Mouse (Mus musculus) stomach, embryonic 16.5 days (tissue): ENCODE results near the gene Susd2. TPM values are rescaled to one million over a fixed set of nuclear protein-coding genes. Genes with fewer than 3 reads are reported as not detected.

ENCODE experiments used
- ATAC-seq: fragments of 200-750 bp; cut with Nextera tagmentation; 2 replicates; pipeline ENCODE4 v1.8.0; 2017; ENCODE audit warnings: moderate number of reproducible peaks, moderate TSS enrichment; ENCODE audit not compliant: insufficient read depth, low FRiP score
- H3K27ac ChIP-seq: fragments of 300-500 bp; sonication (generic); 2 replicates; pipeline ENCODE4 v1.5.1; 2014; ENCODE audit warnings: low read length
- H3K27me3 ChIP-seq: fragments of 300-500 bp; sonication (generic); 2 replicates; pipeline ENCODE4 v1.6.1; 2014; ENCODE audit warnings: low read length, control low read depth, mixed read lengths; ENCODE audit not compliant: control insufficient read depth, insufficient read depth
- H3K36me3 ChIP-seq: fragments of 300-500 bp; sonication (generic); 2 replicates; pipeline ENCODE4 v1.6.1; 2014; ENCODE audit warnings: low read length; ENCODE audit not compliant: control insufficient read depth, insufficient read depth
- H3K4me1 ChIP-seq: fragments of 300-500 bp; sonication (generic); 2 replicates; pipeline ENCODE4 v1.6.1; 2014; ENCODE audit warnings: low read length, control low read depth, mixed read lengths; ENCODE audit not compliant: control insufficient read depth, insufficient read depth
- H3K4me2 ChIP-seq: fragments of 300-500 bp; sonication (generic); 2 replicates; pipeline ENCODE4 v1.6.1; 2014; ENCODE audit warnings: low read depth, low read length, mixed read lengths
- H3K4me3 ChIP-seq: fragments of 300-500 bp; sonication (generic); replicated peaks from 2 replicates; pipeline ENCODE4 v1.5.1; 2014; ENCODE audit warnings: mild to moderate bottlenecking, low read length
- H3K9ac ChIP-seq: fragments of 300-500 bp; sonication (generic); 2 replicates; pipeline ENCODE4 v1.6.1; 2014; ENCODE audit warnings: low read length
- H3K9me3 ChIP-seq: fragments of 300-500 bp; sonication (generic); replicated peaks from 2 replicates; pipeline ENCODE4 v1.6.1; 2016; ENCODE audit warnings: low read length, control low read depth; ENCODE audit not compliant: control insufficient read depth
- WGBS: fragments of 180-500 bp; shearing (Covaris S2); extraction: QIAGEN DNeasy Blood & Tissue Kit; methylation state at CpG from one replicate; pipeline ENCODE4 v1.1.7; 2014; 5-methylcytosine and 5-hydroxymethylcytosine counted together
- polyA plus RNA-seq: library from polyadenylated mRNA; unstranded; fragments of >200 nt; fragmentation: Nextera tagmentation; extraction: Ambion mirVana; gene quantifications from 2 replicates; pipeline ENCODE4 v1.2.1, GENCODE M21; 2015

The Susd2 gene
- polyA plus RNA-seq, 1 experiment from 2014 or later = 16.1 TPM

DNA sequence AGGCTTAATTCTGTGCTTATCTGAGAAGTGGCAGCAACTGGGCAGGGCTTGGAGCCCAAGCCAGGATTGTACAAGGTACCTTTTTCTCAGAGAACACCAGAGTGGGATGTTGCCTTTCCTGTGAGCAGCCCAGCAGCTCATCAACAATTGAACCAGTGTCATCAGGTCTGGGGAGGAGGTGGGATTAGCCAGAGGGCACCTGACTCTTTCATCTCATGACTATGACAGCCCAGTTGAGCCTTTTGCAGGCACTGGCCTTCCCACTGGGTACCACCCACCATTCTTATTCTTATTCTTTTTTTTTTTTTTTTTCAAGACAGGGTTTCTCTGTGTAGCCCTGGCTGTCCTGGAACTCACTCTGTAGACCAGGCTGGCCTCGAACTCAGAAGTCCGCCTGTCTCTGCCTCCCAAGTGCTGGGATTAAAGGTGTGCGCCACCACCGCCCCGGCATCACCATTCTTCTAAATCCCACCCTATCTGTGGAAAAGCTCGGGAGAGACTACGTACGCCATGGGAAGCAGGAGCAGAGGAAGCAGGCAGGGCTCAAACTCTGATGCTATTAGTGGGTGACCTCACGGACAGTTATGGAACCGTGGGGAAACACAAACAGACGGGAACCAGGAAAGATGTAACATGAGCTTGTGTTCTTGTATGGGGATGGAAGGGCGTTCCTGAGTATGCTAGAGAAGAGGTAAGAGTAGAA lies 7.6 kb downstream of the Susd2 start:
- no peaks in the 10 kb centered on the region for H3K36me3 ChIP-seq
- no peak for ATAC-seq
- H3K9ac ChIP-seq = no peak overlapping the region
- no peaks in the 10 kb centered on the region for H3K27me3 ChIP-seq
- WGBS = 84% methylated on average over 12 of the region's 12 CpGs
- H3K9me3 ChIP-seq = no peaks in the 10 kb centered on the region
- no peak overlapping the region for H3K4me2 ChIP-seq
- H3K4me3 ChIP-seq = no peak overlapping the region
- no peak overlapping the region for H3K27ac ChIP-seq
- H3K4me1 ChIP-seq = 0 out of 2 replicates have a peak, but pooled peaks cover 6% of the 10 kb centered on the region

DNA sequence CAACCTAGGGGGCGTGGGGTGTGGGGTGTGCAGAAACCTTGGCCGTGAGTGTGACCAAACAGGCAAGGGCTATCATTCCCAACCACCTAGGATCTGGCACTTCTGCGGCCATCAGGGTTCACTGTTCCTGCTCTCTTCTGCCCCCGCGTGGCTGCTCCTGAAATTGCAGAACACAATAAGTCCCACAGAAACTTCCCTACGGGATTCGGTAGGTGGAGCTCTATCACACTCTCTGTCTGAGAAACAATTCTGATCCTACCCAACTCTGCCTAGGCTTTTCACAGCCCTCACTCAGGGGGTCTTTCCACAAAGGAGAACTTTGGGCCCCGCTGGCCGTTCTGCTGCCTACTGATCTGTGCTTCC lies 8.1 kb downstream of the Susd2 start:
- Histone ChIP-seq H3K36me3 (no peaks in the 10 kb centered on the region), H3K9ac (no peak overlapping the region), H3K27ac (no peak overlapping the region), H3K27me3 (no peaks in the 10 kb centered on the region), H3K4me2 (no peak overlapping the region), H3K4me1 (0 out of 2 replicates have a peak, but pooled peaks cover 6% of the 10 kb centered on the region), H3K4me3 (no peak overlapping the region), H3K9me3 (no peaks in the 10 kb centered on the region)
- ATAC-seq = no peak
- 9% methylated on average over 9 of the region's 9 CpGs for WGBS

DNA sequence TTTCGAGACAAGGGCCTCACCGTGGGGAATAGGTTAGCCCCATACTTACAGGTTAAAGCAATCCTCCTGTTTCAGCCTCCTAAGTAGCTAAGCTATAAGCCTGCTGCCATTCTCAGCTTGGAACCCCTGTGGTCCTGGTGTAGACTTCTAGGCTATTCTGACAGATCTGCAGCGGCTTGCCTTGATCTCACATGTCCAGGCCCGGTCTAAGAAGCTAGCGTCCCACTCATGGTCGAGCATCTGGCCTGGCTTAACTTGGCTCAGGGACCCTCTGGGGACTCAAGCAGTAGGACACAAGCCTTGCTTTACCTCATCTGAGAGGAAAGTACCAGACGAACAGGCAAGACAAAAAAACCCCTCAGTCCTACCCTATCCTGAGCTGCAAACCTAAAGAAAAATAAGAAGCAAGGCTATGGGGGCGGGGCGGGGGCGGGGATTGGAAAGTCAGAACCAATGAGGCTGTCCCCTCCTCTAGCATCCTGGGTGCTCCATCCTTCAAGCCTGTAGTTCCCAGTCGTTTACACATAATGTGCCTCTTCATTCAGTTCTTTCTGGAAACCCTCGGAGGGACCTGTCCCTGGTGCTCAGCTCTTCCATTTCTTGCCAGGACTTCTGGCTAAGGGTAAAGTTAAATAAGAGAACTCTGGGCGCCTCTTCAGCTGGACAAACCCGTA lies 8.7 kb downstream of the Susd2 start:
- Histone ChIP-seq H3K4me2 (no peak overlapping the region), H3K4me3 (no peak overlapping the region), H3K4me1 (0 out of 2 replicates have a peak, but pooled peaks cover 6% of the 10 kb centered on the region), H3K9ac (no peak overlapping the region), H3K36me3 (no peaks in the 10 kb centered on the region), H3K9me3 (no peaks in the 10 kb centered on the region), H3K27ac (no peak overlapping the region), H3K27me3 (no peaks in the 10 kb centered on the region)
- 71% methylated on average over 14 of the region's 14 CpGs for WGBS
- ATAC-seq = no peak

DNA sequence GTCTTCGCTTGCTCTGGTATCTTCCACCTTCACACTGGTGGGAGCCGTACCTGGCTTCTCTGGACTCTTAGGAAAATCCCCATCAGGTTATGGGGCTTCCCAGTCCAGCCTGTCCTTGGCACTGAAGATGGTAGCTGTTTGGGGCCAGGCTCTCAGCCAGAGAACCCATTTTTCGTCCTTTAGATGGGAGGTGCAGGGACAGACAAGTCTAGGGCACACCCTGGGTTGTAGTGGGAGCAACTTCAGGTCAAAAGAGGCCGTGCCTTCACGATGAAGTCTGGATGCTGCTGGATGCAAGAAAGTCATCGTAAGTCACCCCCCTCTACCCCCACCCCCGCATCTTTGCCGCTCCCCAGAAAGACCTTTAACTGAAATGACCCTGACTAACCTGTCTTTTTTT lies 9.2 kb downstream of the Susd2 start:
- ATAC-seq = no peak
- H3K36me3 ChIP-seq = no peaks in the 10 kb centered on the region
- no peak overlapping the region for H3K27ac ChIP-seq
- WGBS = 94% methylated on average over 8 of the region's 8 CpGs
- H3K4me1 ChIP-seq = 0 out of 2 replicates have a peak, but pooled peaks cover 6% of the 10 kb centered on the region
- no peak overlapping the region for H3K9ac ChIP-seq
- H3K27me3 ChIP-seq = no peaks in the 10 kb centered on the region
- H3K4me3 ChIP-seq = no peak overlapping the region
- no peaks in the 10 kb centered on the region for H3K9me3 ChIP-seq
- no peak overlapping the region for H3K4me2 ChIP-seq

DNA sequence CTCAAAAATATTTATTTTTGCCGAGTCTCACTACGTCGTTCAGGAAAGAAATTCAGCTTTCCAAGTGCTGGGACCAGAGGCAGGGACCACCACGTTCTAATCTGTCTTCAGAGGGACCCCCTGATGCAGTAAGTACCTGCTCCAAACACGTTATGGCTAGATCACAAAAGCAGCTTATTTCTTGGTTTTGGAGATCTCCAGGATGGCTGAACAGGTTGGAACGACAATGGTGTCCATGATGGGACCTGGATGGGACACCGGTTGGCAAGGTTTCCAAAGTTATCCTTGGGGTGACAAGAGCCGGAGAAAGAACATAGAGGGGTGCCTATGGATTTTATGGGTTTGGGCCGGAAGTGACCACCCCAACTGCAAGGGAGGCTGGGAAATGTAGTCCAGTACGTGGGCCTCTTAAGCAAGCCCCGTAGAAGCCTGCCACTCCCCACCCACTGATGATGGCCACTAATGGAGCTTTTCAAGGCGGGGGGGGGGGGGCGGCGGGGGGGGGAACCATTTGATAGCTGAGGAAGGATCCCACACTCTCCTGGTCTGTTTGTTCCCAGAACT lies 10.2 kb downstream of the Susd2 start:
- ATAC-seq = no peak
- no peaks in the 10 kb centered on the region for H3K36me3 ChIP-seq
- H3K27me3 ChIP-seq = no peaks in the 10 kb centered on the region
- H3K4me1 ChIP-seq = 0 out of 2 replicates have a peak, but pooled peaks cover 6% of the 10 kb centered on the region
- no peak overlapping the region for H3K9ac ChIP-seq
- H3K4me2 ChIP-seq = no peak overlapping the region
- WGBS = 63% methylated on average over 14 of the region's 14 CpGs
- H3K4me3 ChIP-seq = no peak overlapping the region
- no peaks in the 10 kb centered on the region for H3K9me3 ChIP-seq
- no peak overlapping the region; the same call in 1 of the 2 replicates for H3K27ac ChIP-seq

DNA sequence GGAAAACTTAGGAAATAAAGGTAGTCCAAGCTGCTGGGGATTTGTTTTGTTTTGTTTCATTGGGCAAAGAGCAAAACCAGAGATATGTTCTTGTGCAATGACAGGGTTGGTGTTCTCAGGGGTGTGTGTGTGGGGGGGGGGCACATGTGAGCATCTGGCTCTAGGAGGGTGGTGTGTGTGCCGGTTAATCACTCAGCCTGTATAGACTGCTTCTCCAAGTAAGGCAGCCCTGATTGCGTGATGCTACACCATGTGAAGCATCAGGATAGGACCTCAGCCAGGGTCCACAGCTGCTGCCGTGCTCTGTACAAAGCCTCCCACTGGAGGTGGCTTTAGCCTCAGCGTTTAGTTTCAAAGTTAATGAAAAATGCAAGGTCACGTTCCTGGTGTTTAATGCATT lies 10.8 kb downstream of the Susd2 start:
- ATAC-seq = peak; percentile 34; the same call in 1 of the 2 replicates
- H3K4me1 ChIP-seq = 0 out of 2 replicates have a peak, but pooled peaks cover 6% of the 10 kb centered on the region
- no peak overlapping the region for H3K4me3 ChIP-seq
- no peaks in the 10 kb centered on the region for H3K9me3 ChIP-seq
- H3K9ac ChIP-seq = no peak overlapping the region
- H3K27me3 ChIP-seq = no peaks in the 10 kb centered on the region
- H3K4me2 ChIP-seq = no peak overlapping the region
- 58% methylated on average over 5 of the region's 5 CpGs for WGBS
- H3K27ac ChIP-seq = no peak overlapping the region; the same call in 1 of the 2 replicates
- H3K36me3 ChIP-seq = no peaks in the 10 kb centered on the region

DNA sequence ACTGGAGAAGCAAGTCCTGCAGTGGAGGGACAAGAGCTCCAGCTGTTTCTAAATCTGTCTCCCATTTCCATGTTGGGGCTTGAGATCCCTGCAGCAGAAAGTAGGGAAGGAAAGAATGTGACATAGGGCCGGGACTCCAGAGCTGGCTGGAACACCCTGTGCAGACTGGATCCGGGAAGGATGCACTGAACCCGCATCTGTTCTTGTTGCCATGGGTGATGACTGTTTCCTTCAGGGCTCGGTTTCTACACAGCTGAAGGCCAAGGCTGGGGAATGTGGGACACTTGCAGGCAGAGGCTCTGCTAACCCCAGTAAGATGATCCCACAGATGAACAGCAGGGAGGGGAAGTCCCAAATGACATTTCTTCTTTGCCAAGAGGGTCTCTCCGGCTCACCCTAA lies 11.2 kb downstream of the Susd2 start:
- 44% methylated on average over 5 of the region's 5 CpGs for WGBS
- peak overlapping the region; percentile 9; the same call in 1 of the 2 replicates for H3K27ac ChIP-seq
- peak; percentile 85 for ATAC-seq
- no peak overlapping the region for H3K4me3 ChIP-seq
- H3K9me3 ChIP-seq = no peaks in the 10 kb centered on the region
- no peak overlapping the region for H3K9ac ChIP-seq
- no peaks in the 10 kb centered on the region for H3K27me3 ChIP-seq
- H3K4me2 ChIP-seq = no peak overlapping the region
- H3K36me3 ChIP-seq = no peaks in the 10 kb centered on the region
- H3K4me1 ChIP-seq = 0 out of 2 replicates have a peak, but pooled peaks cover 6% of the 10 kb centered on the region

DNA sequence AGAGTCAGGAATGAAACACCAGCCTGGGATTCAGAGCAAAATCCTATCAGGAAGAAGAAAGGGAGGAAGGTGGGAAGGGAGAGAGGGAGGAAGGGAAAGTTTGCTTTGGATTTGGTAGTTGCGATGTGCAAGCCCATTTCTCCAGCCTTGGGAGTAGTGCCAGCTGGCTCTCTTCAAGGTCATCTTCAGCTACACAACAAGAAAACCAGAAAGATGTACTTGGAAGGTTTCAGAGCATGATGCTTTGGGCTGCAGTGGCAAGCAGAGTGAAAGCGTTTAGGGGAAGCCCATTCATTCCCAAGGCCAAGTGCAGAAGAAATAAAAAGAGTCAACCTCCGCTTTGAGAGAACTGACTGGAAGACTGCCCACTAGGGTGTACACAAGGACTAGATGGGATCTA lies 16.3 kb downstream of the Susd2 start:
- WGBS = 52% methylated on average over 3 of the region's 3 CpGs
- no peaks in the 10 kb centered on the region for H3K27me3 ChIP-seq
- no peak overlapping the region for H3K27ac ChIP-seq
- ATAC-seq = no peak
- H3K4me2 ChIP-seq = no peak overlapping the region
- H3K4me1 ChIP-seq = 0 out of 2 replicates have a peak, but pooled peaks cover 2% of the 10 kb centered on the region
- H3K36me3 ChIP-seq = no peaks in the 10 kb centered on the region
- no peak overlapping the region for H3K9ac ChIP-seq
- H3K9me3 ChIP-seq = no peaks in the 10 kb centered on the region
- H3K4me3 ChIP-seq = no peak overlapping the region

DNA sequence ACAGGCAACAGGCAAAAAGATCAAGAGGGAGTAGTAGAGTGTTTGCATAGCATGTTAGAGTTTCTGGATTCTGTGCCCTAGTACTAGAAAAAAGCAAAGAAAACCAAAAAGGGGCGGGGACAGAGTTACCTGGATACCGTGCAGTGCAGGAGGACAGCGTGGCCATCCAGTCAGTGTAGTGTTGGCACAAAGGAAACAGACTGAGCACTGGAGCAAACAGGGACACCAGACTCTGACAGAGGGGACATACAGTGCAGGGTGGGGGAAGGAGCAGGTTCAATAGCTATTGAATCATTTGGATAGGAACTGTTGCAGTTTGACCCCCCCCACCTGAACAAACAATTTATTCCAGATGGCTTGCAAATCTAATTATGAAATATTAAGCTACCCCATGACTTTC lies 16.8 kb downstream of the Susd2 start:
- Histone ChIP-seq H3K27me3 (no peaks in the 10 kb centered on the region), H3K9ac (no peak overlapping the region), H3K27ac (no peak overlapping the region), H3K4me1 (0 out of 2 replicates have a peak, but pooled peaks cover 2% of the 10 kb centered on the region), H3K36me3 (no peaks in the 10 kb centered on the region), H3K4me3 (no peak overlapping the region), H3K9me3 (no peaks in the 10 kb centered on the region), H3K4me2 (no peak overlapping the region)
- no peak for ATAC-seq
- 48% methylated on average over 3 of the region's 3 CpGs for WGBS
